Mouse (Mus musculus): Measurements from ENCODE around the gene Irgc1.

The Irgc1 gene

DNA sequence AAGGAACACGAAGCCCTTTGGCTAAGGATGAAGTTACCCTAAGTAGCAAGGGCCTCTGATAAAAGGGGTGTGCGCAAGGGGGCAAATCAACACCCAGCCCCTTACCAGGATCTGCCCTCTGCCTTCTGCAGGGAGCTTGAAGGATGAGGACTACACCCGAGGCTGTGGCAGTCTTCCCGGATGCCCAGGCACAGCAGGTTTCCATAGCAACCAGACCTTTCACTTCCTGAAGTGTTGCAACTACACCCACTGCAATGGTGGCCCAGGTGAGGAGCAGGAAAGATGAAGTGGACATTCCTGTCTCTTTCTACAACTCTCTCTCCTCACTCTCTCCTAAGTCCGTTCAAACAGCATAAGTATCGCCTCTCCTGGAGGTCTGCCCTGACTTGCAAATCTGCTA lies 20.3 kb upstream of the Irgc1 start:
- no peak for DNase-seq (ENCODE audit: low spot score)

DNA sequence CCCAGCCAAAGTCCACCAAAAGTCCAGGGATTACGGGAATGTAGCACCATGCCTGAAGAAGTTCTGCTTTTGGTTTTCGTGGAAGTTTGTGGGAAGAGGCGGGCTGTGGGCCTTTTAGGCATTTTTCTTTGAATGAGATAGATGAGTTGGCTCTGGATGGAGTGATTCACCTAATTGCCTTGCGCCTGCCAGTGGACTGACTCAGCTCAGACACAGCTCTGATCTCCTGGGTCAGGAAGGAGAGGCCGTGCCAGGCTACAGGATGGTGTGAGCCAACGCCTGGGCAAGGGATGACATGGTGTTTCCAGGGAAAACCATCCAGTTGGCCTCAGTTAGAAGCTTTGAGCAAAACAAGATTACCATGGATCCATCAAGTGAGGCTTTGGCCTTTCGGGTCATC lies 18.3 kb upstream of the Irgc1 start:
- DNase-seq (ENCODE audit: low spot score): no peak

DNA sequence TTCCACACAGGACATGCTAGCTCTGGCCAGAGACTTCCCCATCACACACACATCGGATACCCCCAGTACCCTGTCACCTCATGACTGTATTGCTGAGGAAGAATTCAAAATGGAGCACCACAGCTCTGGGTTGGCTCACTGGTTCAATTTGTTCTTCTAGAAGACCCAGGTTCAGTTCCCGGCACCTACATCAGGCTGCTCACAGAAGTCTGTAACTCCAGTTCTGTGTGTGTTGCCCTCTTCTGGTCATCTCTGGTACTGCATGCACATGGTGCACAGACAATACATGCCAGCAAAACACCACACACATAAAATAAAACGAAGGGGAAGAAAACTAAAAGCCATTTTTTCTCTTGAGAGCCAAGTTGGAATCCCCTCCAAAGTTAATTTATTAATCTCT lies 17.0 kb upstream of the Irgc1 start:
- DNase-seq (ENCODE audit: low spot score): no peak

DNA sequence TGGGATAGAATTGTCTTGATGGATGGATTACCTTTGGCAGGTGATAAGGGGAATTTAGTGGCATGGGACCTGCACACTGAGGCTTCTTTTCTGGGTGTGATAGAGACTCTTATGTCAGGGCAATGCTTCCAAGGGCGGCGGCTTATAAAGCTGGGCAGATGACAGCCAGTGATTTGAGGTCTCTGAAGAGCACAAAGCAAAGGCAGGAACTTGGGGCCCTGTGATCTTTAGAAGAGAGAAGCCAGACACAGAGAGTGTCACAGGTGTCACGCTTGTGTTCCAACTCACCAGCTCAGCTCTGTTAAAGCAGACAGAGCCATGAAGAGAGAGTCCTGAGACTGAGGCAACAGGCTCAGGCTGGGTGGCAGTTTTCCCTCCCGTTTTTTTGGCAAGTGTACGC lies 15.8 kb upstream of the Irgc1 start:
- DNase-seq (ENCODE audit: low spot score): no peak

DNA sequence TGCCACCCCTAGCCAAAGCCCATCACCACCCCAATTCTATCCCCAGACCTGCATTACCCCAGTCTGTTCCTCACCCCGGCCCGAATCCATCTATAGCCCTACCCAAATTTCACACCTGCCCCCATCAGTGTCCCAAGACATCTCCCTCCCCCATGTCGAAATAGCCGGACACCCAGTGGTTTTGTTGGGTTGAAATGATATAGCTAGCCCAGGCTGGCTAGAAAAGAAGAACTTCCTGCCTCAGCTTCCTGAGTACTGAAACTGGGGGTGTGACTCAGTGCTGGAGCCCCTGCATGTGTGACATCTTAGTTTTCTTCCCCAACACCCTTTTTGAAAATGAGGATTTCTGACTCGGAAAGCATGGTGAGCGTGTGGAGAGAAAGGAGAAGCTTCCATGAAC lies 14.7 kb upstream of the Irgc1 start:
- no peak for DNase-seq (ENCODE audit: low spot score)

DNA sequence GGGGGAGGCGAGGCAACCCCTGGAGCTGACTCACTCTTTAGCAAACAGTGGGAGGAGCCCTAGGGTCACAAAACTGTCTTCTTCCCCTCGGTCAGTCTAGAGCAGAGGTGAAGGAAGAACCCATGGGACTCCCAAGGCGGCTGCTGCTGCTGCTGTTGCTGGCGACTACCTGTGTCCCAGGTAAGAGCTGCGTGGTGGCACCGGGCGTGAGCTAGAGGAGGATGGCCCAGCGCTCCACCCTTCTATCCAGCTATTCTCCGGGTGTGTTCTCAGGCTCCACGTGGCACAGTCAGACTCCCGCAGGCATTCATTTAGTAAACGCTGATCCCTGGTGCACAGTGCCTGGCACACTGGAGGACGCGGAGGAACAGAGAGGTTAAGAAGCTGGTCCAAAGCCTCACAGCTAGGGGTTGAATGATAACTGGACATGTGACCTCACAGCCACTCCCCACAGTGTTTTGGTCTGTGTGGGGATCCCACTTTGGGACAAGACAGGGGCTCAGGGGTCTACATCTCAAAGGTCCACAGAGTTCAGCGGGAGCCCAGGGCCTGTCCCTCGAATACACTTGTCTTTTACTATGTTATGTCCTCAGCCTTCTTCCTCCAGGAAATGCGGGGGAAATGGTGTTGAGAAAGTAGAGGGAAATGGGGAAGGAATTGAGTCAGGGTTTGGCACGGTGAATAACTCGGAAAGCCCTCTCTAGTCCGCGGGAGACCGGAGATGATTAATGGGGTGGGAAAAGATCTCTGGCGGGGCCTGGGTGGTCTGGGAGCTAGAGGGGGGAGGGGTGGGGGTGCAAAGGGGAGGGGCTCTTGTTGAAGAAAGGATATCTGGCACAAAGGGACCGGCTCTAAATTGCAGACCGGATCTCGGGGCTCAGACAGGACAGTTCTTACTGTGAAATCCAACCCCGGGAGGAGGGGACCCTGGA lies 10.6 kb upstream of the Irgc1 start, which contains the start of gene Plaur:
Gene Plaur (plus strand): TSS at position 97 of the 932 bp plus-strand sequence.
- DNase-seq (ENCODE audit: low spot score): no peak

DNA sequence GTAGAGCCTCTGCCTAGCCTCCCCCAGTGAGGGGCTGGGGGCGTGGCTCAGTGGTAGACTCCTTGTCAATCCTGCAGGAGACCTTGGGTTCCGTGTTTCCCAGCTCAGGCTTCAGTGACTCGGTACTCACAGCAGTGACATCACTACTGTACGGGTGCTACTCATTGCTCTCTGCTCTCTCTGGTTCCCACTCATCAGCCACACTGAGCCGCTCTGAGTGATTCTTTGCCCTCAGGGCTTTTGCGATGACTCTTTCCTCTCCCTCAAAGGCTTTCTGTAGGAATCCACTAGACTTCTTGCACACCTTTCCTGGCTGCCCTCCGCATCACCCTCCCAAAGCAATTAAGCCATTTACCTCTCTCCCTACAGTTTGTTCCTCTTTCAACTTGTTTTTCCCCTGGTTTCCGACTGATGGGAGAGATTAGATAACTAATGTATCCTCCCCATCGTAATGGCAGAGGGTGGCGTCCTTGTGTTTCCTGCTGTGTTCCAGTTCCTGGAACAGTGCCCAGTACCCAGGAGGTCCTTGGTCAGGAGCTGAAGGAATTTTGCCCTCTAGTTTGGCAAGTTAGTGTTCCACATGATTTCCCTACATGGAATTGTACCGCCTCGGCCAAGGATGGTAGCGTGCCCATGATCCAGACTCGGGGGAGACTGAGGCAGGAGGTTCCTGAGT lies 9.4 kb upstream of the Irgc1 start:
- no peak for DNase-seq (ENCODE audit: low spot score)

DNA sequence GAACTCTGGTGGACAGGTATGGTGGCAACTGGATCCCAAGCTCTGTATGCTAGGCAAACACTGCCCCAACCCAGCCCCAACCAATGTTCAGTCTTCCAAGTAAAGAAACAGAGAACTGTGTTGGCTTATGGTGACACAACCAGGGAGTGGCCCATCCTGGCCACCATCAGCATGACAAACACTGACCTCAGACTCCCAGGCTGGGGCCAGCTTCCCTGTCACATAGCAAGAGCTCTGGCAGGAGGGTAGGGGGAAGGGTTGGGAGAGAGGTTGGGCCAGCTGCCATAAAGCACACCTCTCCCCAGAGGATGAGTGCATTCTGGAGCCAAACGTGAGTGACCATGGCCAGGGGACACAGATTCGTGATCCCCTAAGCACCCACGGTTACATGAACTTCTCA lies 7.7 kb upstream of the Irgc1 start:
- DNase-seq (ENCODE audit: low spot score): no peak

DNA sequence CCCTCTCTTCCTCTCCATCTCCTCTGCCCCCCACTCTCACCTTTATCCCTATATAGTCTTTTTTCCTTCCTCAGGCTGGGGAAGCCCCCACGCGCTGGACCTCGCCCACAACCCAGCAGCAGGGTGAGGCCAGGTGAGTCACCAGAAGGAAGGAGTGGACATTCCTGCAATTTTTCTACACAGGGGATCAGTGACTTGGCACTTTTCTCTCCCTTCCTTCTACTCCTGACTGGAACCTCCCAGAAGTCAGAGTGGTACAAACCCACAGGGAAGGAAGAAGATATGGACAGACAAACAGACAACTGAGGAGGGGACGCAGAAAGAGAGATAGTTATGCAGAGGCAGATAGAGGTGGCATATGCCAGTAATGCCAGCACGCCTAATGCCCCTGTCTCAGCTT lies 7.3 kb upstream of the Irgc1 start:
- DNase-seq (ENCODE audit: low spot score): no peak

DNA sequence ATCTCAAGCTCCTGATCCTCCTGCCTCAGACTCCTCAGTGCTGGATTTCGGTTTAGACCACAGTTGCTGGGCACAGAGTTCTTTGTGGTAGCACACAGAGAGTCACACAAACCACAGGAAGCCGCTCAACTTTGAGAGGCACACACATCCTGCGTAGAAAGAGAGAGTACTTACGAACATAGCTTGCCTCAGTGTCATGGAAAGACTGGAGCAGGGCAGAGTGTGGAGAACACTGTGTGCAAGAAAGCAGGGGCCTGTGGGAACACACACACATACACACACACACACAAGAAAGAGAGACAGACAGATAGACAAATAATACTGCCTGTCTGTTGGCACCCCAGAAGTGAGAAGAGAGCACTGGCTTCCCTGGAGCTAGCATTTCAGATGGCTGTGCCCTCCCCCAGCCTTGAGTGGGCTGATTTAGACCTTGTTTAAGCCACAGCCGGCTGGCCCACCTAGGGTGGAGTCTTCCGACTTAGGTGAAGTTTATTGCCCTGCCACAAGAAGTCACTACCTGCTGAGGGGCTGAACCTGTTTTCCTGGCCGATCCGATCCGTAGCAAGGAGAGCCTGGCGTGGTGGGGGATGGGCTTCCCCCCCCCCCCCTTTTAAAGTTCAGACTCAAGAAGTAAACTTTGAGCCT lies 5.8 kb upstream of the Irgc1 start:
- DNase-seq (ENCODE audit: low spot score): no peak

DNA sequence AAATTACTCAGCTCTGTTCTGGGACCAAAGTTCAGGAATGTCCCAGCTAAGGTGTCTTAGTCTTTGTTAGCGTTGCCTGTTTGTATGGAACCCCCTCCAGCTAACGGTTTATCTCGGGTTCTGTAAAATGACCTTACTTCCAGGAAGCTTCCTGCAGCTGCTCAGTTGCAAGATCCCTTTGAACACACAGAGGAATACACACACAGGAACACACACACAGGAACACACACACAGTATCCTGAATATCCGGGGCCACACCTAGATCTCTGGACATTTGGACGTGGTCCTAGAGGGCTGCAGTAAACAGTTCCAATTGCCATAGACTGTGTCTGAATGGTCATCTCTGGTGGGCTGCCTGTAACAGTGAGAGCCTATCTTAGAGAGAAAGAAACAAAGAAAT lies 3.6 kb upstream of the Irgc1 start:
- no peak for DNase-seq (ENCODE audit: low spot score)

DNA sequence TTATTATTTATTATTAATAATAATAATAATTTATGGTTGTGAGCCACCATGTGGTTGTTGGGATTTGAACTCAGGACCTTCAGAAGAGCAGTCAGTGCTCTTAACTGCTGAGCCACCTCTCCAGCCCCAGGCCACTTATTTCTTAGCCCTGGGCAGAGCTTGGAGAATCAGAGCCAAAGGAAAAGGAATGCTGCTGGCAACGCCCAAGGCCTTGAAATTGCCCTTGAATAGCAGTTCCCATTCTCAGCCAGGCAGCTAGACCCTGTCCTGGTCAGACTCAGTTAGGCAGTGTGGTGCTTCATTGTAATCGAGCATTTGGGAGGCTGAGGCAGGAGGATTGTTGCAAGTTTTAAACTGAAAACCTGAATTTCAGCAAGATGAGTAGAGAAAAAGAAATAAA lies 2.1 kb upstream of the Irgc1 start:
- DNase-seq (ENCODE audit: low spot score): no peak

DNA sequence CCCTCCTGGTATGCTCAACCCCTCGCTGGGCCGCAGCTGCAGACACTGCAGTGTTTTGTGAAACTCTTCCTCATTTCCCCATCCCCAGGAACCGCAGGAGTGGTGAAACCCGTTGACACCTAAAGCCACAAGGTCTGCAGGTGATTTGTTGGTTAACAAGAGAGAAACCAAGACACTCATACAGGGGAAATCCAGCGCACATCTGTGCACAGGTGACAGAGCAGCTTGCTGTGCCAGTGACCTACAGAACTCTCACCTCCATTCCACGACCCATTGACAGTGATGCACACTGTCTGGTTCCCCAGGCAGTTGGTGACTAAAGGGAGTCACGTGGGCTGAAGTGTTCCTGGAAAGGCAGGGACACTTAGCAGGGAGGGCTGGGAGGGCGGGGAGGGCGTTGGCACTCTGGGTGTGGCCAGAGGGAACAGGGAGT lies 1.5 kb downstream of the Irgc1 start:
- DNase-seq (ENCODE audit: low spot score): no peak

DNA sequence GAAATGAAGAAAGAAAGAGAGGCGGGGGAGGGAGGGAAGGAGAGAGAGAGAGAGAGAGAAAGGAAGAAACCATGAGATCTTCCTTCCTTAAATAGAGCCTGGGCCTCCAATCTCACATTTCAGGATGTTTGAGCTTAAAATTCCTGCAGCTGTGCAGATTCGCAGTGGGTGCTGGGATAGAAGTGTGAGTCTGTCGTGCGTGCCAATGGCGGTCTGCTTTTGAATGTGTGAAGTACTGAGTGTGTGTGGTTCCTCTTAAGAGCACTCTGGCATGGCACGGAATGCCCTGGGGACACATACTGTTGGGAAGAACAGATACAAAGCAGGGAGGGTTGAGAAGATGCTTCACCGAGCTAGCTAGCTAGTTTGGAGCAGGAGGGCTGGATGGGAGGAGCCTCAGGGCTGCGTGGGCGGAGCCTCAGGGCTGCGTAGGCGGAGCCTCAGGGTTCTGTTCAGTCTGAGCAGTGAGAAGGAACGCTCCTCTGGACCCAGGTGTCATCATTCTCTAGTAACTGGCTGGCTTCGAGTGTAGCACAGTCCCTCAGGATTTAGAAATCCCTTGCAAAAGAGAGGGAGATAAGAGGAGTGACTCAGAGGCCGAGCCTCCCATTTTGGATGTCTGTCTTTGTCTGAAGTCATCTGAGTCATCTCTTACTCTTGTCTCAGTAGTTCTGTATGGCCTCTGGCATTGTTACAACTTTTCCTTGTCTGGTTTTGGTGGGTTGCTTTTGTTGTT lies 3.1 kb downstream of the Irgc1 start:
- DNase-seq (ENCODE audit: low spot score): no peak

DNA sequence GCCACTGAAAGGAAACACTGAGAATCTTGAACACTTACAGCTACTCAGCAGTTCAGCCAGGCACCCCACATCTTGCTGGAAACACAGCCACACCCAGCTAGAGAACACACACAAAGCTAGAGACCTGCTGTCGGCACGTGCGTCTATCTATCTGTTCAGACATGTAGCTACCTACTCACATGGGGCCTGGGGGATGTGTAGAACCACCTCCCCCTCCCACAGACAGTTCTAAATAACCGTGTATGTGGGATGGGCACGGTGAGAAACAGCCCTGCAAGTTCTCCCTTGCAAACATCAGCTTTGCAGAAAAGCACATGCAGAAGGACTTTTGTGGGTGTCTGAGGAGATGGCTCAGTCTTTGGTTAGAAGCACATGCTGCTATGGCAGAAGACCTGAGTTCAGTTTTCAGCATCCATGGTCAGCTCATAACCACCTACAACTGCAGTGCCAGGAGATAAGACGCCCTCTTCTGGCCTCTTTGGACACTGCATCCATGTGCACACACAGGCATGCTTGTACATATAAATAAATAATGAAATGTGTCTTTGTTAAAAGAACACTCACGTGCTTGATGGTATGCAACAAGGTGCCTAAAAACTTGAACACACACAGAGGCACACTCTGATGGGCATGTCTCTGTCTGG lies 5.3 kb downstream of the Irgc1 start:
- DNase-seq (ENCODE audit: low spot score): no peak

DNA sequence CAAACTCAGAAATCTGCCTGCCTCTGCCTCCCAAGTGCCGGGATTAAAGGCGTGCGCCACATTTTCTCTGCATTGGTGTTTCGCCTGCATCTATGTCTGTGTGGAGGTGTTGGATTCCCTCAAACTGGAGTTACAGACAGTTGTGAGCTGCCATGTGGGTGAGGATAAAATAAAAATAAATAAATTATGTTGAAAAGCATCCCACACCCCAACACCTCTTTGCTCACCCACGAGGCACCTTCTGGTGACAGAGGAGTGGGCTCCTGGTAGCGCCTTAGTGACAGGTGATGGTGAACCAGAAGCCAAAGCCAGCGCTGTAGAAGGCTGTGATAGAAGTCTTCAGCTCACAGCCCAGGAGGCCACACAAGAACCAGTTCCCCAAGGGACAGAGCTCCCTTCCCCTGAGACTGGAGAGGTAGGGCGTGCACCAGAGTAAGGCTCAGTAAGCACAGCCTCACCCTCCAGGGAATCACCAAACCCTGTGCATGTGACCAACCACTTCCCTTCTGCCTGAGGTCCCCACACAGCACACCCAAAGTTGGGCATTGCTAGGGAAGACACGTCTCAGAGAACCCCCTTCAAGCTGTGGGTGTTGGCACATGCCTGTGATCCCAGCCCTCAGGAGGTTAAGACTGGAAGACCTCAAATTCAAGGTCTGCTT lies 6.7 kb downstream of the Irgc1 start:
- DNase-seq (ENCODE audit: low spot score): no peak

DNA sequence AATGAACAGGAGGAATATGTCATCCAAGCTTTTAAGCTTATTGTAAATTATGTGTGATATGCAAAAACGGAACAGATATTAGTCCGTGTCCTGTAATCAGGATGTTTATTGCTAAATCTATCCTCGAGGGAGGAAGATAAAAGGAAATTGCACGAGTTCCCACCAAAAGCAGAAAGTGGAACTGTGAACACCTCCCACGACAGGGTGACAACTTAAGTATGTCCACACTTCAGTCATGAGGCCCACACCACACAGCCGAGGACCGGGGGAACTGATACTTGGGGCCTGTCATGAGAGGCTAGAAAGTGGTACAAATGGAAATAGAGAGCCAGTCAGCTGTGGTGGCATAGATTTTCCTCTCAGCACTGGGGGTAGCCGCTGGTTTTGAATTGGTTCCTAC lies 9.8 kb downstream of the Irgc1 start:
- DNase-seq (ENCODE audit: low spot score): no peak

DNA sequence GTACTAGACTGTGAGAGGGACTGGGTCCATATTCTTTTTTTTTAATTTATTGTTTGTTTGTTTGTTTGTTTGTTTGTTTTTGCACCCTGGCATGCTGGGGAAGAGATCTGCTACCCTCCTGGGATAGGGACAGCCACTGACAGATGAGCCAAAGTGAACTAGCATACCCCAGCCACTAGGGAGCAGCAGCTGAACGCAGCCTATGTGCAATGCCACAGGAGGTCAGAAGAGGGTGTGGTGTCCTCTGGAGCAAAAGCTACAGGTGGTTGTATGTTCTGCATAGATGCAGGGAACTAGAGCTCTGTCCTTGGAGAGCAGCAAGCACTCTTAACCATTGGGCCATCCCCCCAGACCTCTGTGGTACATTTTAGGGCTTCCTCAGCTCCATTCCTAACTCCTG lies 10.3 kb downstream of the Irgc1 start:
- no peak for DNase-seq (ENCODE audit: low spot score)

DNA sequence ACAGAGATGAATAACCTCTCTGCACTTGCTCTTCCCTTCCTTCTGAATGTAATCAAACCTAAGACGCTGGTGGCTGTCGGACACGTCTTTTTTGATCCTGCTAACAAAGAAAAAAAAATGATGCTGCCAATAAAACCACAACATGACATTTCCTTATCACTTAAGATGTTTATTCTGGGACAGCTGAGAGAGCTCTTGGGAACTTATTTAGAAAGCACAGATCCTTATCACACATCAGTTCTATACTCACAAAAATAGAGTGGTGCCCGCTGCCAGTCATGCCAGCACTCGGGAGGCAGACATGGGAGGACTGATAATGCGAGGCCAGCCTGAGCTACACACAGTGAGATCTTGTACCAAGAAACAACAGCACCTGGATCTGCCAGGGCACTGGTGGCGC lies 12.2 kb downstream of the Irgc1 start:
- no peak for DNase-seq (ENCODE audit: low spot score)

DNA sequence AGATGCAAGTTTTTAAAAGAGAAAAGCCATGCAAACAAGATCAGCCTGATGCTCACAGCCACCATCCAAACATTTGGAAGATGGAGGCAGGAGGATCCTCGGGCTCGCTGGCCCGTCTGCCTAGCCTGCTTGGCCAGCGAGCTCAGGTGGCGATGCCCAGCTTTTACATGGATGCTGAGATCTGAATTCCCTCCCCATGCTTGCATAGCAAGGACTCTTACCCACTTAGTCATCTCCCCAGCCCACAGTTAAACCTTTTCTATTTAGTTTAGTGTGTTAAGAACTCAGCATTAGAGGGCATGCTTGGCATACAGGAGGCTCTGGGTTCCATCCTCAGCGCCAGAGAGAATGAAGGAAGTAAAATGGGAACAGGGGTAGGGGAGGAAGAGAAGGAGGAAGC lies 12.9 kb downstream of the Irgc1 start:
- no peak for DNase-seq (ENCODE audit: low spot score)

DNA sequence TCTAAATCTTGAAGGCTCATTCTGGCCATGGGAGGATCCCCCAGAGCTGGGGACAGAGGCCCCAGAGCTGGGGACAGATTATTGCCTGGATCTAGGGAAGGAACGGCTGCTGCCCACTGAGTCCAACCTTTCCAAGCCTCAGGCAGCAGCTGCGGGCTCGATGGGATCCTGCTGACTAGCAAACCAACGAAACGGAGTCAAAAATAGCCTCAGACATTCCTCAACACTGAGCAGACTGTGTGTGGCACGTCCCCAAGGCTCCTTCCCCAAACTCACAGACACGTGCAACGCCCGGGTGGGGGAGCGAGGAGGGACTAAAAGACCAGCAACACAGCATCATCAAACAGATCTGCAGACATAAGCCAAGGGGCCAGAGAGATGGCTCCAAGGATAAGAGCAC lies 14.1 kb downstream of the Irgc1 start:
- DNase-seq (ENCODE audit: low spot score): no peak
